Mouse (Mus musculus): ENCODE data around the gene Alk. TPM values are rescaled to one million over a fixed set of nuclear protein-coding genes. Genes with fewer than 3 reads are reported as not detected.

The Alk gene
- total and polyA plus RNA-seq, 3 experiments: not detected

DNA sequence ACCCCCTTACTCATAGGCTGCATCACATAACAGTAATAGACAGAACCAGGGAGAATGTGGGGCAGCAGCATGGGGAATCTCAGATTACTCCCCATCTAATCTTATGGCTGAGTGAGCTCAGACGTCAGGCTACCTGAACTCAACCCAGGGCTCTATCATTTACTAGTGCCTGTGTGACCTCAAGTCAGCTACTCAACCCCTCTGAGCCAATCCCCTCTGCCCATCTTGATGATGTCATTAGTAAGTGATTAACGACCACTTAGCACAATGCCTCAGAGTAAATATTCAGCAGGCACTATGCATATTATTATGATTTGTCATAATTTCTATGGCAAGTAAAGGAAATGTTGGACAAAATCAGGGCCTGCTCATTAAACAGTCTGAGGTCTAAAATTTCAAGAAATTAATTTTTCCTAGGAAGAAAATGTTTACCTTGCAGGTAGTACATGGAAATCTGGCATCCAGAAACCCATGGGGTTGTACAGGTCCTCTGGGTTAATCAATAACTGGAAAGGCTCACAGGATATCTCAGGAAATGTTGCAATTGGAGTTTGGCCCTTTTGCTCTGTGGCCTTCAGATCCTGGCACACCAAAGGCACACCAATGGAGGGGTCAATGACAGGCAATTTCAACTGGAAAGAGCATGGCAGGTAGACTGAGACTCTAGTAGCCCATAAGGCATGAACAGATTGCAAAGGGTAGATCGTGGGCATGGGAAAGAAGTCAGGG lies 204.9 kb downstream of the Alk start:
- Histone ChIP-seq H3K4me1 (ENCODE audit: control insufficient read depth in 1 of 2, insufficient read depth in 2 of 2, low read length in 2 of 2) (no peaks in the 10 kb centered on the region), H3K79me2 (ENCODE audit: control insufficient read depth, insufficient read depth, low read length, poor library complexity) (no peaks in the 10 kb centered on the region), H3K4me3 (ENCODE audit: control insufficient read depth in 1 of 2, insufficient read depth in 1 of 2, low read depth in 2 of 2, low read length in 2 of 2) (no peak overlapping the region), H3K27me3 (ENCODE audit: control insufficient read depth in 1 of 2, insufficient read depth in 2 of 2, low read length in 2 of 2) (no peaks in the 10 kb centered on the region), H3K9ac (ENCODE audit: control insufficient read depth, low read depth, low read length, poor library complexity, severe bottlenecking) (no peak overlapping the region), H3K27ac (ENCODE audit: control insufficient read depth, low read depth, low read length) (no peak overlapping the region), H3K9me3 (replicated peaks; ENCODE audit: insufficient read depth, low read length) (no peaks in the 10 kb centered on the region), H3K36me3 (ENCODE audit: control insufficient read depth in 1 of 2, insufficient read depth in 2 of 2, low read length in 2 of 2) (no peaks in the 10 kb centered on the region)
- DNase-seq (ENCODE audit: low read depth, low spot score): no peak
- TF ChIP-seq MEF2A (IDR thresholded peaks at IDR 0.05; ENCODE audit: extremely low read depth, insufficient replicate concordance, low read depth, low read length, poor library complexity, severe bottlenecking) (no peak), MXI1 (IDR thresholded peaks at IDR 0.05; ENCODE audit: low read depth, low read length) (no peak), ZKSCAN1 (IDR thresholded peaks at IDR 0.05; ENCODE audit: low read depth, low read length) (no peak), JUND (IDR thresholded peaks at IDR 0.05; ENCODE audit: low read depth, low read length) (no peak), NELFE (IDR thresholded peaks at IDR 0.05; ENCODE audit: low read depth, low read length) (no peak), GABPA (IDR thresholded peaks at IDR 0.05; ENCODE audit: low read depth, low read length) (no peak), NRF1 (IDR thresholded peaks at IDR 0.05; ENCODE audit: insufficient read depth, low read depth, low read length, poor library complexity, severe bottlenecking) (no peak)

DNA sequence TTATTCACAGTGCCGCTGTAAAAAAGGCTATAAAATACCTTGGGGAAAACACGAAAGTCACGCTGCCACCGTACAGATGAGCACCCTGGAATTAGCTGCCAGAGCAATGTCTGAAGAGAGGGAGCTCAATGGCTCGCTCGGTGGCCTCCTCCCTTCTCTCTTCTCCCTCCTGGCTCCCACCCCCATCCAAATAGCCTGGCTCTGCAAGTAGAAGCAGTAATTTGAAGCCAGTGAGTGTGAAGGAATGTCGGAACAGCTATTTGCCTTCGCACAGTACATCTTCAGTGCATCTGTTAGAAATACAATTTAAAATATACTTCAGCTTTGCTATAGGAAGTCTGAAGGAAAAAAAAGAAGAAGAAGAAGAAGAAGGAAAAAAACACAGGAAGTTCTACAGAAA lies 208.5 kb downstream of the Alk start:
- Histone ChIP-seq H3K9ac (ENCODE audit: control insufficient read depth, low read depth, low read length, poor library complexity, severe bottlenecking) (no peak overlapping the region), H3K27me3 (ENCODE audit: control insufficient read depth in 1 of 2, insufficient read depth in 2 of 2, low read length in 2 of 2) (no peaks in the 10 kb centered on the region), H3K9me3 (replicated peaks; ENCODE audit: insufficient read depth, low read length) (no peaks in the 10 kb centered on the region), H3K27ac (ENCODE audit: control insufficient read depth, low read depth, low read length) (no peak overlapping the region), H3K79me2 (ENCODE audit: control insufficient read depth, insufficient read depth, low read length, poor library complexity) (no peaks in the 10 kb centered on the region), H3K36me3 (ENCODE audit: control insufficient read depth in 1 of 2, insufficient read depth in 2 of 2, low read length in 2 of 2) (no peaks in the 10 kb centered on the region), H3K4me3 (ENCODE audit: control insufficient read depth in 1 of 2, insufficient read depth in 1 of 2, low read depth in 2 of 2, low read length in 2 of 2) (no peak overlapping the region), H3K4me1 (ENCODE audit: control insufficient read depth in 1 of 2, insufficient read depth in 2 of 2, low read length in 2 of 2) (no peaks in the 10 kb centered on the region)
- no peak for DNase-seq (ENCODE audit: low read depth, low spot score)
- TF ChIP-seq RAD21 (IDR thresholded peaks at IDR 0.05; ENCODE audit: low read depth, low read length) (no peak), GABPA (IDR thresholded peaks at IDR 0.05; ENCODE audit: low read depth, low read length) (no peak), POLR2A (IDR thresholded peaks at IDR 0.05; ENCODE audit: control insufficient read depth in 1 of 2, insufficient read depth in 1 of 2, low read depth in 1 of 2, low read length in 2 of 2, poor library complexity in 1 of 2) (no peak), ETS1 (IDR thresholded peaks at IDR 0.05; ENCODE audit: low read depth, low read length) (no peak), SMC3 (IDR thresholded peaks at IDR 0.05; ENCODE audit: low read depth, low read length) (no peak), NELFE (IDR thresholded peaks at IDR 0.05; ENCODE audit: low read depth, low read length) (no peak), TCF12 (IDR thresholded peaks at IDR 0.05; ENCODE audit: low read depth, low read length) (no peak), CHD1 (IDR thresholded peaks at IDR 0.05; ENCODE audit: low read depth, low read length) (no peak), MYC (IDR thresholded peaks at IDR 0.05; ENCODE audit: low read depth, low read length) (no peak), MXI1 (IDR thresholded peaks at IDR 0.05; ENCODE audit: low read depth, low read length) (no peak), ELF1 (IDR thresholded peaks at IDR 0.05; ENCODE audit: low read depth, low read length) (no peak), MYB (IDR thresholded peaks at IDR 0.05; ENCODE audit: low read depth, low read length) (no peak), MEF2A (IDR thresholded peaks at IDR 0.05; ENCODE audit: extremely low read depth, insufficient replicate concordance, low read depth, low read length, poor library complexity, severe bottlenecking) (no peak), SIN3A (IDR thresholded peaks at IDR 0.05; ENCODE audit: low read length) (no peak), POLR2AphosphoS5 (IDR thresholded peaks at IDR 0.05; ENCODE audit: borderline replicate concordance, low read depth, low read length) (no peak), ZNF384 (IDR thresholded peaks at IDR 0.05; ENCODE audit: low read depth, low read length) (no peak)

Data from MEL (cell line).